Mouse (Mus musculus) brown adipose tissue, adult 24 weeks (tissue): ENCODE results near the gene Nudt16l1. TPM values are rescaled to one million over a fixed set of nuclear protein-coding genes. Genes with fewer than 3 reads are reported as not detected.

ENCODE experiments used
- H3K27ac ChIP-seq: fragments of 200-500 bp; replicated peaks from 2 replicates; pipeline ENCODE4 v1.5.1; 2012; ENCODE audit warnings: low read depth, mild to moderate bottlenecking, low read length
- H3K4me1 ChIP-seq: fragments of 200-500 bp; 2 replicates; pipeline ENCODE4 v1.6.1; 2012; ENCODE audit warnings: low read length, mixed read lengths; ENCODE audit not compliant: control insufficient read depth, insufficient read depth, insufficient read length
- H3K4me3 ChIP-seq: fragments of 200-500 bp; 2 replicates; pipeline ENCODE4 v1.5.1; 2012; ENCODE audit warnings: low read depth, mild to moderate bottlenecking, low read length, moderate library complexity; ENCODE audit not compliant: insufficient read depth
- polyA plus RNA-seq: library from polyadenylated mRNA; stranded (reverse); fragments of >200 nt; gene quantifications from 2 replicates; pipeline ENCODE4 v1.2.4, GENCODE M21; 2012; ENCODE audit not compliant: missing spikeins, insufficient read depth, insufficient read length

The Nudt16l1 gene
- polyA plus RNA-seq, 1 experiment = 34.4 TPM

- peak within 1 kb of the TSS; percentile 69 for H3K4me3 ChIP-seq
- peak within 1 kb of the TSS; percentile 46 for H3K27ac ChIP-seq
- peaks cover 4% of the 10 kb centered on the region for H3K4me1 ChIP-seq
Measured at GRCm38 (mm10) chr16:4963797-4964709, 25.5 kb downstream of the Nudt16l1 start, which contains the start of gene Anks3. Anks3 (minus strand) TSS chr16:4964205.

DNA sequence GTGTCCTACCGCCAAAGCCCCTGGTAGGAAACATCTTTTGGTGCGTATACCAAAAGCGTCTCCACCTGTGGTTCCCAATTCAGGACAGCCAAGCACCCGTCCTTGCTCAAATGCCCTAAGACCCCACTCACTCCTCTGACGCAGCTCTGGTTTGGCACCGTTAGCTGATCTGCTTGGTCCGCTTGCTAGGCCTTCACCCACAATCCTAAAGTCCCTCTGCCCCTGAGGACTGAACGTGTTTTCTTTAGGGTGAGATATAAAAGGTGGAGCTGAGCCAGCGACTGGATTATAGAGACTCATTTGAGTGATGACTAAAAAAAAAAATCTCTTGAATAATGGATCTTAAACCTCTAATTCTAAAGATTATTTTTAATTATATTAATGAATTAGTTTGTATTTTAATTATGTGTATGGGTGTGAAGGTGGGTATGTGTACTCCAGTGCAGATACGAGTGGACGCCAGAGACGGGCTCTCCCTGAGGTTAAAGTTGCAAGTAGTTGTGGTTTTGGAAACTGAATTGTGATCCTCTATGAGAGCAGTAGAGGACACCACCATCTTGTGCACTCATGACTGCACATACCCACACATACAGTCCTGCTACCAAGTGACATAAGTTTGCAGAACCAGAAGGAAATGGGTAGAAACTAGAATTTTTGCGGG is 26.3 kb downstream of the Nudt16l1 start:
- Histone ChIP-seq H3K4me1 (peaks cover 4% of the 10 kb centered on the region), H3K4me3 (peak overlapping the region; percentile 69), H3K27ac (peak overlapping the region; percentile 46)

GRCm38 (mm10) chr16:4965392-4966129 is 27.0 kb downstream of the Nudt16l1 start:
- no peak overlapping the region for H3K27ac ChIP-seq
- peaks cover 4% of the 10 kb centered on the region for H3K4me1 ChIP-seq
- no peak overlapping the region for H3K4me3 ChIP-seq

DNA sequence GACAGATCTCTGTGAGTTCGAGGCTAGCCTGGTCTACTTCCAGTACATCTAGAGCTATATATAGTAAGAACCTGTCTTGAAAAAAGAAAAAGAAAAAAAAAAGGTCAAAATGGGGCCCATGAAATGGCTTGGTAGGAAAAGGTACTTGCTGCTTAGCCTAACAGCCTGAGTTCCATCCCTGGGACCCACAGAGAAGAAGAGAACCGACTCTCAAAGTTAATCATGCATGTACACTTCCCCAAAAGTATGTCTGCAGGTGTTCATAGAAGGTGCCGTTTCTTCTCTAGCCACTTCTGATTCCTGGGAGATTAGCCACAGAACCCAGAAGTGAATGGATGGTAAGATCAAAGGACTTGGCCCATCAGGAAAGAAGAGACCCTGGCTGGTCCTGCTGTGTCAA is 29.9 kb downstream of the Nudt16l1 start:
- H3K4me1 ChIP-seq = peaks cover 4% of the 10 kb centered on the region
- no peak overlapping the region for H3K4me3 ChIP-seq
- H3K27ac ChIP-seq = no peak overlapping the region

GRCm38 (mm10) chr16:4969055-4969843 is 30.7 kb downstream of the Nudt16l1 start:
- Histone ChIP-seq H3K4me3 (no peak overlapping the region), H3K4me1 (0 out of 2 replicates have a peak, but pooled peaks cover 3% of the 10 kb centered on the region), H3K27ac (no peak overlapping the region)

- Histone ChIP-seq H3K4me3 (no peak overlapping the region), H3K27ac (no peak overlapping the region), H3K4me1 (0 out of 2 replicates have a peak, but pooled peaks cover 3% of the 10 kb centered on the region)
Measured at GRCm38 (mm10) chr16:4971626-4972025, 33.1 kb downstream of the Nudt16l1 start.

GRCm38 (mm10) chr16:4974521-4974920 is 36.0 kb downstream of the Nudt16l1 start:
- H3K4me1 ChIP-seq = 0 out of 2 replicates have a peak, but pooled peaks cover 3% of the 10 kb centered on the region
- H3K27ac ChIP-seq = no peak overlapping the region
- H3K4me3 ChIP-seq = no peak overlapping the region

GRCm38 (mm10) chr16:4976180-4976579 is 37.6 kb downstream of the Nudt16l1 start:
- Histone ChIP-seq H3K4me3 (no peak overlapping the region), H3K4me1 (0 out of 2 replicates have a peak, but pooled peaks cover 3% of the 10 kb centered on the region), H3K27ac (no peak overlapping the region)

GRCm38 (mm10) chr16:4978275-4979051 is 39.9 kb downstream of the Nudt16l1 start:
- Histone ChIP-seq H3K4me3 (no peak overlapping the region), H3K4me1 (no peaks in the 10 kb centered on the region), H3K27ac (no peak overlapping the region)

GRCm38 (mm10) chr16:4979755-4980380 is 41.3 kb downstream of the Nudt16l1 start:
- H3K4me3 ChIP-seq = no peak overlapping the region
- H3K4me1 ChIP-seq = no peaks in the 10 kb centered on the region
- H3K27ac ChIP-seq = no peak overlapping the region

- H3K27ac ChIP-seq = no peak overlapping the region
- H3K4me3 ChIP-seq = no peak overlapping the region
- no peaks in the 10 kb centered on the region for H3K4me1 ChIP-seq
Measured at GRCm38 (mm10) chr16:4984717-4985116, 46.2 kb downstream of the Nudt16l1 start.
